Mouse (Mus musculus) R1 (cell line): ENCODE data around the gene Tjp2.

ENCODE experiments used
- DNase-seq: peaks from one replicate; pipeline ENCODE4 v3.0.0-alpha.2; 2018; ENCODE audit warnings: low read depth, low spot score

The Tjp2 gene

DNA sequence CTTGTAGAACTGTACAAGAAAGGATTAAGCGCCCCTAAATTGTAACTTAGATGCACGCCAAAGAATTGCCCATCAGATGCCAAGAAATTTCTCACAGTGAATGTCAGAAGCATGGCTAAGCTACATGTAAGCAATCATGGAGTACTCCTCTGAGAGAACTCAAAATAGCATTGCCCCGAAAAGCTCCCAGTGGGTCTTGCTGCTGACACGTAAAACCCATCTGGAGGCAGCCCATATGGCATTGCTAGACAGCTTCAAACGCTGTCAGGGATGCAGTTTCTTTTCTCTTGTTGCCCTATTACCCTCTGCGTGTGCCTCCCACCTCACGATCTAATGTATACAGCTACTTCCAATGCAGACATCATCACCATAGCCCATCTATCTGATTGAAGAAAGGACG lies 166.0 kb downstream of the Tjp2 start:
- DNase-seq: no peak

DNA sequence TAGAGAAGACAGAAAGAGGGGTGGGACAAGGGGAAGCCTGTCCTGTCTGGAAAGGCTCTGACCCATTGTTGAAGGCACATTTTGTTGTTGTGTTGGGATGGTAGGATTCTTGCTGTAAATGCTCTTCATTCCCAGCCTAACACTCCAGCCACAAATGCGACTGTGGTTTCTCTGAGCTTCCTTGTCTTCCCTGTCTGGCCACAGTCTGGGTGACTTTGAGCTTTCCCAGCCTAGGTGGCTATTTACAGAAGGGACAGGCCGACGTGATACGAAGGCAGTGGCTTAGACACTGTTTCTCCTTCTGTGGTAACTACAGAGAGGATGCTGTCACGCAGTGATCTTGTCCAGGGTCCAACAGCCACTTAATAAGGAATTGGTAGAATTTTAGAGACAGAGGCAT lies 166.8 kb downstream of the Tjp2 start:
- no peak for DNase-seq

DNA sequence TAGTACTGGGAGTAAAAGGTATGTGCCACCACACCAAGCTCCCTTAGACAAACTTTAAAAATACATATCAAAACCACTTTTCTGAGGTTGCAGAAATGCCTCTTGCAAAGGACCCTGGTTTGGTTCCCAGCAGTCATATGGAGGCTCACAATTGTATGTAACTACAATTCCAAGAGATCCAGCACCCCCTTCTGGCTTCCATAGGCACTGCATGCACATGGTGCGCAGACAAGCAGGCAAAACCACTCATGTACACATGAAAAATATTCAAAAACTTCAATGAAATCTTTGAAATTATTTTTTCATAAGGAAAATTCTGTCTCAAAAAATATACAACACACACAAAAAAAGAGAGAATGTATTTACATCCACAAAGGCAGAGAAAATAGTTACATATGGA lies 167.9 kb downstream of the Tjp2 start:
- peak; percentile 37 for DNase-seq

DNA sequence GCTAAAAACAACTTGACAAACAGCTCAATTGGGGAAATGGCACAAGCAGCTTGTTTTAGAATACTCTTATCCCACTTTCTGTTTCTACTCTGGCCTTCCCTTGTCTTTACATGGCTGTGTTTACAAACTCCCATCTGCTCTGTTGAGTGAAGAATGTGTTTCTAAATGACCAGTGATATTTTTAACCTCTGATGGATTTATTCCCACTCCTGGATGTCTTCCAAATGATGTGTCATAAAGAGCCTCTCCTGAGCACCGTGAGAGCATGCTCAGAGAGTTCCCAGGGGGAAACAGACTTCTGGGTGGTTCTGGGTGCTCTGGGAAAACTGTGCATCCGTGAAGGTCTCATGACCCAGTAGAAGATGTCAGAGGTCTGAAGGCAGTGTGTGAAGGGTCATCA lies 169.9 kb downstream of the Tjp2 start:
- DNase-seq: no peak

DNA sequence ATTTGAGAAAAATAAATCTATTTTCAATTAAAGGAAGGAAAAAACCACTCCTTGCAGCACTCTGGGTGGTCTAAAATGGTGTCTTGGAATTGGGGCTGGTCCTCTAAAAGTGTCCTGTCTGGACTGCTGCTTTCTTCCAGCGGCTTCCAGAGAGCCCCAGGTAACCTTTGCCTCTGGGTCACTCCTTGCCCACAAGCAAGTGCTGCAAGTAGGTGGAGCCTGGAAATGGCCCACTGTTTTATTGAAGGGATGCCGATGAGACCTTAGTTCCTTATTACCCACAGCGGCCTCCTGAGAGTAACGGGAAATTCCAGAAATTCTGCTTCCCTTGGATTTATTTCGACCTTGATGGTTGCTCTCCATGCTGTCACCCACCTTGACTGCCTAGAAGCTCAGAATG lies 170.6 kb downstream of the Tjp2 start:
- no peak for DNase-seq

DNA sequence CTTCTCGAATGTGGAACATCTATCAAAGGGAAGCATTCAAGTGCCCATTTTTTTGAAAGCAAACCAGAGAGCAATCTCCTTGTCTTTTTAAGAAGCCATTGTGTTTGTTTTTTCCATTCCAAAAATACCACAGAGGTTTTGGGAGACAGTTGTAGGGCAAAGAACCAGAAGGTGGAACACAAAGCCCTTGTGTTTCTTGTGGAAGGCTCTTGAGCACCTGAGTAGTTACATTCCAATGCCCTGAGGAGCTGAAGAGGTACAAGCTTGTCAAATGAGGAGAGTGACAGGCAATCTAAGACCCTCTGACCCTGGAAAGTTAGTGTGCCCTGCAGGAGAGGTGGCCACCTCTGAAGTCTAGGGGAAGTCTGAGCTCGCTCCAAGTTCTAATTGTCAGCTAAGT lies 174.3 kb downstream of the Tjp2 start:
- no peak for DNase-seq

DNA sequence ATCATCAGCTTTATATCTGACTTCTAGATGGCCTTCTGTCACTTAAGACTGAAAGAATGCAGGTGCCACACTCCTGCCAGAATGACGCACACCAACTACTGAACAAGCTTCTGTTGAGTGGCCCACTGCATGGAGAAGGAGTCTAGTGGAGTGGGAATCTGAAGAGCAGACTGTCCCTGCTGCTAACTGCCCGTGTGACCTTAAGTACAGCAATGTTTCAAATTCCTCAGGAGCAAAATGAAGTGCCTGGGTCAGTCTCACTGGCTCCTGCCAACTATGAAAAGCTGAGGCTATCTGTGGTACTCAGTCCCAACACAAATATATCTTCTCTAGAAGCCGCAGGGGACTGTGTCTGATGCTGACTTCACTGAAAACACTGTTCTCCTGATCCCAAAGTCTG lies 175.5 kb downstream of the Tjp2 start:
- DNase-seq: no peak

DNA sequence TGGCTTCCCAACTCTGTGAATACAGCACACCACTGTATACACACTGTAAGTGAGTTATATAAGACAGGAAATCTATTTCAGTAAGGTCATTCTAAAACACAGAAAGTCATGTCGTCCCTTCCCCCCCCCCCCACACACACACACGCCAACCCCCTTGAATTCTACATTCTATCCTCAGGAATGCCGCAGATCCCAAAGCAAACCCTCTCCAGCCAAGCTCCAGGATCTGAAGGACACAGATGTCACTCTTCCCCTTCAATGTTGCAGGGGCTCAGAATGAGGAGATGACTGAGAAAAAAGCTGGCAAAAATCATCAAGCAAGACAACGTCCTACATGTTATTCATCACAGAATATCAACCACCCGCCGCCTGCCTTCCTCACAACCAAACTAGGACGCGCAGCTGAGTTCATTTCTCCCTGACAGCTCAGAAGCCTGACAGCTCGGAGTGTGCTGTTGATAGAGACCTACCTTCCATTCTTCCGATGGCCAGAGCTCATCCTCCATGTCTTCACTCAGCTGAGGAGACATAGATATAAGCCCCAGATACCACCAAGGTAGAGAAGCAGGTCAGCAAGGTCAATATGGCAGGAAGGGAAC lies 178.3 kb downstream of the Tjp2 start:
- DNase-seq: no peak
